Mouse (Mus musculus) kidney, adult 11 months (tissue): ENCODE results near the gene Lpp.

Experiments used
- DNase-seq: peaks from one replicate; pipeline ENCODE4 v3.0.0; 2022

Gene Lpp

DNA sequence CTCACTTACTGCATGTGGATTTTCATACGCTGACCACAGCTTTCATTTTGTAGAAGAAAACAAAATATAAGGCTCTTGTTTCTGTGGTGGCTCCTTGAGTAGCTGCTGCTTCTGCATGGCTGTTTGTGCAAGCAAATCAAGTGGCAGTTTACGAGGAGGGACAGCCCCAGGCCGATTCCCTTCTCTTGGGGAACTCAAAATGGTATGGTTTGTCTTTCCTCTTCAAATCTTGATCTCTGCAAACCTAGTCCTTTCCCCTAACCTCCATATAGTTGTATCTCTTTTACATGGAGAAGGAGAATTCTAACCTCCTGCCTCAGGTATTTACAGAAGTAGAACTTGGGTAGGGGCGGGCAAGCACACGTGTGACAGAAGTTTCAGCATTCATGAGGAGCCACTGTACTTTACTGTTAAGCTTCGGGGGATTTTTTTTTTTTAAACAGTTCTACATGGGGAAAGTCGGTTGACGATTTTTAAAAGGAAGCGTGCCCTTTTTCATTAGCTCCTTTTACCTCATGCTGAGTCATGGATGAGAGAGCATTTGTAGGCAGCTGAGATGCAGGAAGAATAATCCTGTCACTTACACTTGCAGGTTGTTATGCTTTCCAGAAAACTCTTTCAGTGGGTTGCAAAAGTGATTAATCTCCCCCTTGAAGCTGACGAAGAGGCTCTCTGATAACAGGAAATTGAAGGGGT, 344.2 kb downstream of the Lpp start:
- DNase-seq, result no peak

DNA sequence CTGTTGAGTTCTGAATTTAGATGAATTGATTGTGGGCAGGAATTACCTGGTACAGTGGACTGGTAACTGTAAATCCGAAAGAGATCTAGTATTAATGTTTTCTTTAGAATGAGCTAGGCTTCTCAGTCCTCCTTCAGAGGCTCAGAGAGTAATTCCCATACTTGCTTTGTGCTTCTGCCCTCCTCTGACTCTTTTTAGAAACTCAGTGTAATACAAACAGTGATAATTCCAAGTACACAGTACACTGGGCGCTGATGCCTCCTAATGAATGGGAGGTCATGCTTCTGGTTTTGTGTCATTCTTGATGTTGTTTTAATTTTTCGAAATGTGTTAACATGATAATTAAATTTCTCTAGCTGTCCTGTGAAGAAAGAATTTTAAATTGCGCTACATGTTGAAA, 347.4 kb downstream of the Lpp start:
- DNase-seq, result no peak

DNA sequence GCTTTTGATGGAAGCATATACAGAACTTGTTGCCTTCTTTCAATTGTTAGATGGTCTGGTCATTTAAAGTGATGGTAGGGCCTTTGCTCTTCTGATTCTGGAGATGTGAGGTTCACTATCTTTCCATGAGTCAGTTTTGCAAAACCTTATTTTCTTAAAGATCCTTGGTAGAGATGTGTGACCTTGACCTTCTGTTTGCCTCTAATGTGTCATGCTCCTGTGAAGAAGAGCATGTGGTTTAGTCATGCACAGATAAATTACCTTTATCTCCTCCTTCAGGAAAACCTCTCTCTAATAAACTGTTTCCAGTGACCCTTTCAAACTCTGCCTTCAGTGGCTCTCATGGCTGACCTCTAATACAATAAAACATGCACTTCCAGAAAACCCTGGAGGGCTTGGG, 356.5 kb downstream of the Lpp start:
- no peak for DNase-seq

- no peak for DNase-seq
Measured at GRCm38 (mm10) chr16:24756141-24756540, 362.8 kb downstream of the Lpp start.

- DNase-seq, result no peak
Measured at GRCm38 (mm10) chr16:24766051-24766450, 372.7 kb downstream of the Lpp start.

DNA sequence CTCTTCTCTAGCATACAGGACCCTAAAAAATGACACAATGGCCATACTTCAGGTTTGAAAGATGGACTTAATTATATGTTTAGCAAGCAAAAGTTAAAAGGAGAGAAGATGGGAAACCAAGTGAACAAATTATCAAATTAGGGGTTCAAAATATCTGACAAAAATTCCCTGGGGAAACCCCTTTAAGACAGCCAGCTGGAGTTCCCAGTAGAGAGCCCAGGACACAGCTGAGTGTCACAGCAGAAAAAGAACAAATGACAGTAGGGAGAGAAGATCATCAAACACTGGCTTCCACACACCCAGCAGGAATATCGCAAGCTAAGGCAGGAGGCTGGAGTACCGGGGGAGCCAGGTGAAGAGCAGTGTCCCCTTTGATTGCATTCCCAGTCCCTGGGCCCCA, 373.3 kb downstream of the Lpp start:
- DNase-seq, result no peak

DNA sequence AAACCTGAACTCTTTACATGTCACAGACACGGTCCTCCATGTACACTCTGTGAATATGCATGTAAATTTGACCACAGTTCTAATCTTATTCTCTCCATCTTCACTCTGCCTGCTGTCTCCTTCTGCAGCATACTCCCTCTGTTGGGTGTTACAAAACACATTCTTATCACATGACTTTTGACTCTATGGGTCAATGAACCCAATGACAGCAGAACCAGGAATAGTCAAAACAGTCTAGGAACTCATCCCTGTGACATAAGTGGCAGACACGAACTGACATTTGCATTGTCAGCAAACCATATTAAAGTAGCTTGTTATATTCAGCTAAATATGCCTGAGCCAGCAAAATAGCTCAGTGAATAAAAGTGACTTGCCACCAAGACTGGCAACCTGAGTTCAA, 383.7 kb downstream of the Lpp start:
- DNase-seq, result no peak

DNA sequence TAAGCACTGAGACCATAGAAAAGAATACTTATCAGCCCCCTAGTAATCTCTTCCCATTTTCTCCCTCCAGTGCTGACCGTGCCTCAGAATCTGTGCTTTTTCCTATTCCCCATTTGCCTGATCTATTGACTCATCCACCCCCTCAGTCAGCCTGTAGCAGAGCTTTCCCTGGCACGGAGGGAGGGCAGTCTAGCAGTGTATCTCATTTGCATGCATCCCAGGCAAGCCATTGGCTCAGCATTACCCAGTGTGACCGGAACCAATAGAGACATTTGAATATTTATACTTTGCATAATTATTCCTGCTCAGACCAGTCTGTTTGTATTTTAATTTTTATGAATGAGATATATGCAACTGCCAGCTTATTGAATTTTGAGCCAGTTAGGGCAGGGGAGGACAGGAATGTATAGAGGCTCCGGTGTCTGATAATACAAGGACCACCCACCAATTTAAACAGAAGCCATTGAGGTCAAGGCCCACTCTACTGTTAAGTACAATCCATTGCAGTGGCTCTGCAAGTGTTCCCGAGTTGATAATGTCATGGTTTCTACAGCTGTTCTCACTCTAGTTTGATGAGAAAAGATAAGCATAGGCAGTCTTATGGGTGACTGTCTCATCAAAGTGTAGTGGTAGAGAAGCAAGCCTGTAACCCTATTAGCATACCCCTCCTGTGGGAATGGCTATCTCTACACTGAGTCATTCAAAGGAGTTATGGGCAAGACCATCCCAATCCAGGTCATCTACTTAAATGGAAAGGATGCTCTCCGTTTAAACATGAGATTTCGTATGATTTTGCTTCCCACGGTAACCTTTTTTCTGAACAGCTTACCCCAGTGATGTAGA, 385.3 kb downstream of the Lpp start:
- no peak for DNase-seq

- no peak for DNase-seq
Measured at GRCm38 (mm10) chr16:24780545-24780944, 387.2 kb downstream of the Lpp start.

GRCm38 (mm10) chr16:24781922-24782321, 388.6 kb downstream of the Lpp start:
- no peak for DNase-seq

DNA sequence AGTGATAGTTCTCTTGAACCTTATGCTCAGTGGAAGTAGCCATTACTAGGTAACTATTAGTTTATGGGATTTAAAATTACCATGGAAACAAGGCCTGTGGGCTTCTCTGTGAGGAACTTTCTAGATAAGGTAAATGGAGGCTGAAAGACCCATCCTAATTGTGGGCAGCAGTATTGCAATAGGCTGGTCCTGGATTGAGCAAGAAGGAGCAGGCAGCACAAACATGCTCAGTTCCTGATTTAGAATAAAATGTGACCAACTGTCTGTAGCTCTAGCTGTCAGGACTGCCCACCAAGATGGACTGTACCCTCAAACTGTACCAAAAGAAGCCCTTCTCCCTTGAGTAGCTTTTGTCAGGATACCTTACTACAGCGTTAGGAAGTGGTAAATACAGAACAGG, 392.3 kb downstream of the Lpp start:
- no peak for DNase-seq

DNA sequence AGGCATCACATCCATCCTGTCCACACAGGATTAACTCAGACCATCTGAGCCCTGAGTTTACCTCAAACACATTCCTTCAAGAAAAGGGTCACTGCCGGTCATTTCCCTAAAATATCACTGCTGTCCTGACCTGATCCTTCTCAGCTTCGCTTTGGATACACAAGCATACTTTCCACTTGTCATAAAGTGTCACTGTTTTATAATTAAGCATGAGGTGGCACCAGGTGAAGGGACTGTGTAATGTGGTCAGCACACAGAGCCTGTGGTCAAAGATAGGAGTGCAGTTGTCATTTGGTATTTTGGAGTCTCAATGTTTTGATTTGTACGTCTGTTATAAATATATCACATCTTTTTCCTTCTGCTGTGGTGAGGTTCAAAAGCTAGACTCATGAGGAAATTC, 395.7 kb downstream of the Lpp start:
- DNase-seq, result no peak

GRCm38 (mm10) chr16:24791387-24791786, 398.1 kb downstream of the Lpp start:
- DNase-seq, result no peak

DNA sequence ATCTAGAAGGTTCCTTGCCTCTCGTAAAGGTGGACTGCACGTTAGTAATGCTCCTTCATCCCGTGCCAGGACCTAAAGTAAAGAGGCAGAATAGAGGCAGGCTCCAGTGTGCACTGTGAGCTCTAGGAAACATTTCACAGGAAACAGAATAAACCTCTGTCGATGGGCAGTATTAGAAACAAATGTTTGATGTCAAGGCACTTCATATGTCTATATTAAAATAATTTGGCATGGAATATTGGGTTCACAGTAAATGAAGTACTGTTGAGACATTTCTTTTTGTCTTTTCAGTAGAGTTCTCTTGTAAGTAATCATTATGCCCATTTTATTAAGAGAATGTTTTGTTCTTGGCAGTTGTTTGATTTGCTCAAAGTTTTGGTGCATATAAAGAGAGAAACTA, 398.7 kb downstream of the Lpp start:
- DNase-seq, result no peak

DNA sequence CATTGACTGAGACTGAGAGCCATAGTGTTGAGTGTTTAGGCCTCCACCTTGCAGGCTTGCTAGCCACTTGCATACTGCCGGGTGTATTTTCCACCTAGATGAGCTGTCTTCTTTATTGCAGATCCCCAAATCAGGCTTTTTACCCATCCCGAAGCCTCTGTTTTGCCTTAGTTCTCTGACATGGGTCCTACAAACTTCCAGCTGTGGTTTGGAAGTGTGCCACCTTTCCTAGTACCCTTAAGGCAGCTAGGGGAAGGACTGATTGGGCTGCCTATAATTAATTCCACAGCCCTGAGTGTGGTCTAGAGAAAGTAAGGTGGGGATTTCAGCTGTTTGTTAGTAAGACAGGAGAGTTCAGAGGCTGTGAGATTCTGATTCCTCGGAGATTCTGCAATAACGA, 399.5 kb downstream of the Lpp start:
- DNase-seq, result no peak

GRCm38 (mm10) chr16:24794665-24795064, 401.4 kb downstream of the Lpp start:
- DNase-seq, result no peak

- DNase-seq, result no peak
Measured at GRCm38 (mm10) chr16:24801355-24801754, 408.0 kb downstream of the Lpp start.

DNA sequence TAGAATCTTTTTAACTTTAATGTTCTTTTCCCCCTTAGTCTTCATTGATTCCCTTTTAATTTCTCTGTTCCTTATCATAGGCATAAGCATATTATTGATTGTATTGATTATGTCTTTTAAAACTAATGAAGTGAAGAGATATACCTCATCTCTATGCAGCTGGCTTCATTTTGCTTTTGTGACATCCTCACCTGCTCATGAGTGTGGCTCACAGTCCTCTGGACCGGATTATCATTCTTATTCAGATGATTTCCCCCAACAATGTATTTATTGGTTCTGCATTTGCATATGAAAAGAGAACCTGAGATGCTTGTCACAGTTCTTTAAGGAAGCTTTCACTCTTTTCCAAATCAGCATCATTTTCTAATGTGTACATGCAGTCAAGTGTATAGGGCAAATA, 408.5 kb downstream of the Lpp start:
- no peak for DNase-seq

- no peak for DNase-seq
Measured at GRCm38 (mm10) chr16:24806093-24806492, 412.8 kb downstream of the Lpp start.

GRCm38 (mm10) chr16:24807565-24807964, 414.3 kb downstream of the Lpp start:
- no peak for DNase-seq

GRCm38 (mm10) chr16:24809811-24810210, 416.5 kb downstream of the Lpp start:
- DNase-seq, result no peak

- peak; percentile 21 for DNase-seq
Measured at GRCm38 (mm10) chr16:24816621-24817020, 423.3 kb downstream of the Lpp start.

DNA sequence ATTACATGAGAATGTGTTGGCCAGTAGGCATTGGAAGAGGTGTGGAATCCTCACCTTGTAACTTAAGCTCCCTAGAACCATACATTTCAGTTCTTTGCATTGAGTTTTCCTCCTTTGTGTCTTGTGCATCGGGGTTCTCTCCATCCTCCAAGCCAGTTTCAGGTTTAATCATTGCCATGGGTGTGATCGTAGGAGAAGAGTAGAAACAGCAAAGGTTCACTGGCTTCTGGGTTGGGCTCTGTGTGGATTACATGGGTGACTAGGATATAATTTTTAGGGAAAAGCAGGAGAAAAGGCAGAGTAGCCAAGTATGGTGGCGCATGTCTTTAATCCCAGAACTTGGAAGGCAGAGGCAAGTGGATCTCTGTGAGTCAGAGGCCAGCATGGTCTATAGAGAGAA, 424.1 kb downstream of the Lpp start:
- no peak for DNase-seq

DNA sequence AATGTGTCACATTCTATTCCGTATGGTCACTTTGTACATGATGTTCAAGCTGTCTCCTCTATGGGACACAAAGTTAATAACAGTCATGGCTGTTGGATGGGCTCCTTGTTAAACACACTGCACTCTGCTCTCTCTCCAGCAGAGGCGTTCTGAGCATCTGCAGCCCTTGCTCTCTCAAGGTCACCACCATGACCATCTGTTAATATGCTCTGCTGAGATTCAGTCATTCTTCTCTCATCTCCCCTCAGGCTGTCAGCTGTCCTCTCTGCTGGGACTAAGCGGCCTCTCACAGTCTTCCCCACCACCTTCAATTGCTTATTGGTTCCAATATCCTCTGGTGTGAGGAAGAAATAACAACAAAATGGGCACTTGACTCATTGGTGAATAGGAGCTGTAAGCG, 425.8 kb downstream of the Lpp start:
- no peak for DNase-seq
